Mouse (Mus musculus): ENCODE measurements around the gene Lsm7.

The Lsm7 gene

DNA sequence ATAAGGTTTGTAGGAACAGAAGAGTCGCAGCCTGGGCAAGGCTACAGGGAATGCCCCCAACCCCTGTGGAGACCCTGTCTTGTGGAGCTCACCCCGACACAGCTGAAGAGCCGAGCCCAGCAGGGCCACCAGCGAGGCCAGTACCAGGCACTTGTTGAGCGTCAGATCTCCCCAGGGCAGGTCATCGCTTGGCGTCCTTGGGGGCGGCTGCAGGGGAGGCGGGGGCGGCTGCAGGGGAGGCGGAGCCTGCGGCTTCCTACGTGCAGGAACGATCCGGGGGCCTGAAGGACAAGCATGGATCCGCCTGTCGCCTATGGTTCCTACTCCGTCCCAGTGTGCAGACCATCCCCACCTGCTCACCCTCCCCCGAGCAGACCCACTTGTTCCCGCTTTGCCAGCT, 44.9 kb downstream of the Lsm7 start:
- DNase-seq: no peak

DNA sequence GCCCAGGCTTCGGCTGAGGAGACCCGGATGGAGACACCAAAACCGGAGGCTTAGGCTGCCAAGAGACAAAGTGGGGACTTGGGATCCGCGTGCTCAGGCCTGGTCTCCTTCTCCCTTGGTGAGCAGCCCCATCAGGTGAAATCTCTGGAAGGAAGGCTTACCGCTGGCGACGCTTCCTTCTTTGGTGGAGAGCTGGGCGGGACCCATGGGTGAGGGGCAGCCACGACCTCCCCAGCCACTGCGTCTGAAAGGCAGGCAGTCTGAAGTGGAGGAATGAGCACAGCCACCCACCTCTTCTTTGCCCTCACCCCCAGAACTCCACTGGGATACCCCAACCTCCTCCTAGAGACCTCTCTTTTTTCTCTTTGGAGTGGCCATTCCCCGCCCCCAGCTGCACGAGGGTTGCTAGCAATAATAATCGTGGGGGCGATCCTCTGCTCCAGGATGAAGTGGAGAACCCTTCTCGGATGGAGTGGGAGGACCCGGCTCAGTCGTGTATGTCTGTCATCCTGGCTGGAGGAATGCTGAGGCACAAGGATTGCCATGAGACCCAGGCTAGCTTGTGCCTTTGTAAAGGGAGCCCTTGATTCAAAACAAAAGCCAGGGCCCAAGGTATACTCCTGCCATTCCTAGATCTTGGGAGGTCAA, 45.9 kb downstream of the Lsm7 start:
- DNase-seq: no peak

DNA sequence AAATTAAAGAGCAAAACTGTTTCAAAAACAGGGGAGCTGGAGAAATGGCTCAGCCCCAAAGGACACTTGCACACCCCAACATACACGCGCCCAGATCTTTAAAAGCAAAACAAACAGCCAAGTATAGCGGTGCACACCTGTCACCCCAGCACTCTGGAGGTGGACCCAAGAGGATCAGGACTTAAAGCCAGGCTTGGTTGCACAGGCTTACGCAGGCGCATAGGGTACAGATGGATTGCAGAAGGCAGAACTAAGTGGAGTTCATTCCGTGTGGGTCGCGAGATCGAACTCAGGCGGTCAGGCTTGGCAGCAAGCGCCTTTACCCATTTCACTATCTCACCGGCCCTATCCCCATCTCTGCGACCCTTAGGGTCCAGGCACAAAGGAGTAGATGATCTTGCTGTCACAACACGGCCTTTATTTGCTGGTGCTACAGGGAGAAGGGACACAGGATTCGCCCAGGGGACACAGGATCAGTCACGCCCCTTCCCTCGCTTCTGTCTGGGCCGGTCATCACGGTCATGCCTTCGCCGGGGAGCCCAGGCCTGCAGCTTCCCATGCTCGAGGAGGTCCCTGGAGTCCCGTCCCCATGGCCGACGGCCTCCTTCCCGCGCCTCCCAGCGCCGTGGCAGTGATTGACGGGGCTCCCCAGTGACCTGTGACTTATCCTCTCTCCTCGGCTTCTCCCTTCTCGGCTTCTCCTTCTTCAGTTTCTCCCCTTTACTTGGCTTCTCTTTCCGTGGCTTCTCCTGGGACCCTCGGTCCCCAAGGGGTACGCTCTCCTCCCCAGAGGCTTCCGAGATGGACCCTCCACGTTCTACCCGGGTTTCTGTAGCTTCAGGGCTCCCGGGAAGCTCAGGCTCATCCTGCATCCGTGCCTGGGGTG, 46.7 kb downstream of the Lsm7 start:
- DNase-seq: no peak

DNA sequence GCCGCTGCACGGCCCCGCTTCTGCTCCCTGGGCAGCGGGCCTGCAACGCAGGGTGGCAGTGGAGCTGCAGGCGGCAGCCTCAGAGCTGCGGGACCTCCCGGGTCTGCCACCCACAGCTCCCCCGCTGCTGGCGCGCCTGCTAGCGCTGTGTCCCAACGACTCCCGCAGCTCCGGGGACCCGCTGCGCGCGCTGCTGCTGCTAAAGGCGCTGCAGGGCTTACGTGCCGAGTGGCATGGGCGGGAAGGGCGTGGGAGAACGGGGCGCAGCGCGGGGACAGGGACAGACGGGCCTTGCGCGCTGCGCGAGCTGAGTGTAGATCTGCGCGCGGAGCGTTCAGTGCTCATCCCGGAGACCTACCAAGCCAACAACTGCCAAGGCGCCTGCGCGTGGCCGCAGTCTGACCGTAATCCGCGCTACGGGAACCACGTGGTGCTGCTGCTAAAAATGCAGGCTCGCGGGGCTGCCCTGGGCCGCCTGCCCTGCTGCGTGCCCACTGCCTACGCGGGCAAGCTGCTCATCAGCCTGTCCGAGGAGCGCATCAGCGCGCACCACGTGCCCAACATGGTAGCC, 47.9 kb downstream of the Lsm7 start:
- peak in 1 of 2 experiments; percentile 55 for DNase-seq

DNA sequence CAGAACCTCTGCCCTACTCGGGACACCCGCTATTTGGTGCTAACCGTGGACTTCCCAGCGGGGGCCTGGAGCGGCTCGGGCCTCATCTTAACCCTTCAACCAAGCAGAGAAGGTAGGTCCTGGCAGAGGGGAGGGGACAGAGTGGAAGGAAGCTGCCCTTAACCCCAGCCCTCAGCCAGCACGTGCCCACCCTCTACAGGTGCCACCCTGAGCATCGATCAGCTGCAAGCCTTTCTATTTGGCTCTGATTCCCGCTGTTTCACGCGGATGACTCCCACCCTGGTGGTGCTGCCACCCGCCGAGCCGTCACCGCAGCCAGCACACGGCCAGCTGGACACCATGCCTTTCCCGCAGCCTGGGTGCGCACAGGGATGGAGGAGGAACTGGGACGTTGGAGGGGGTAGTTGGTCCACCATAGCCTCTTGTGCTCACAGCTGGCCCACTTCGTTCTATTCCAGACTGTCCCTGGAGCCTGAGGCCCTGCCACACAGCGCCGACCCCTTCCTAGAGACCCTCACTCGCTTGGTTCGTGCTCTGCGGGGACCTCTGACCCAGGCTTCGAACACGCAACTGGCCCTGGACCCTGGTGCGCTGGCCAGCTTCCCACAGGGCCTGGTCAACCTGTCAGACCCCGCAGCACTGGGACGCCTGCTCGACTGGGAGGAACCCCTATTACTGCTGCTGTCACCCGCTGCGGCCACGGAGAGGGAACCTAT, 48.5 kb downstream of the Lsm7 start:
- peak in 1 of 2 experiments; percentile 24 for DNase-seq

DNA sequence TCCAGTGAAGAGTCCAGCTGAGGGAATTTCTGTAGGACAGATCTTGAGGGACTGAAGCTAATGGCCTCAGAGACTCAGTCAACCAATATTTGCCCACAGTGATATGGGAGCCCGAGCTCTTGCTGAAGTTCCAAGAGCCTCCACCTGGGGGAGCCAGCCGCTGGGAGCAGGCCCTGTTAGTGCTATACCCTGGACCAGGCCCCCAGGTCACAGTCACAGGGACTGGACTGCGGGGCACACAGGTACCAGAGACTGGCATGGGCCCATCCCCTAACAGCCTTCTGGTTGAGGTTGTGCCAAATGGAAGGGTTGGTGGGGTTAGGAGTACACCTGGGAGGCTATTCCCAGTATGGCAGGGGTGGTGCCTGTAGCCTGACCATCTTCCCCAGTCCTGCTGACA, 49.1 kb downstream of the Lsm7 start:
- DNase-seq: peak; percentile 61 to 69

DNA sequence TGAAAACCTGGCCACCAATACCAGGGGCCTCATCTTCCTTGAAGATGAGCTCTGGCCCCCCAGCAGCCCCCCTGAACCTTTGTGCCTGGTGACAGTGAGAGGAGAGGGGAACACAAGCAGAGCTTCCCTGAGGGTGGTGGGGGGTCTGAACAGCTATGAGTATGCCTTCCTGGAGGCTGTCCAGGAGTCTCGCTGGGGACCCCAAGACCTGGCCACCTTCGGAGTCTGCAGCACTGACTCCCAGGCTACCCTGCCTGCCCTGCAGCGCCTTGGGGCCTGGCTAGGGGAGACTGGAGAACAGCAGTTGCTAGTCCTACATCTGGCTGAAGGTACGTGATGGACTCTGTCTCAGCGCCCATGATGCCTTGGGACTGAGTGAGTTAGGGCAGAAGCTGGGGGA, 49.7 kb downstream of the Lsm7 start:
- DNase-seq: no peak

DNA sequence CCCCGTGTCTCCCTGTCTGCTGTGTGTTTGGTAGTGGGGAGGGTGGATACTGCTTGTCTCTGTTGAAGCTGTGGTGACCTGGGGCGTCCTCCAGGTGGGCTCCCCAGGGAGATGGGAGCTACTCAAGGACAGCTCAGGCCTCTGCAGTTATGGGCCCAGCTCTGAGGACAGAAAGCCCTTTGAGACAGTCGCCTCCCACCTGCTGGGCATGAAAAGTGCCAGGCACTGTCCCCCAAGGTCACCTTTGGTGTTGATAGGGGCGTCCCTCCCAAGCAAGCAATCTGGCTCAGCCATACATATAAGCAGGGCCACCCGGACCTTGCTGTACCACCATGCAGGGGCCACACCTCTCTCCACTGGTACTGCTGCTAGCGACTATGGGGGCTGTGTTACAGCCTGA, 50.1 kb downstream of the Lsm7 start, which contains the start of gene Amh:
Amh (plus strand) TSS at position 328 of the 400 bp plus-strand sequence.
- no peak for DNase-seq

DNA sequence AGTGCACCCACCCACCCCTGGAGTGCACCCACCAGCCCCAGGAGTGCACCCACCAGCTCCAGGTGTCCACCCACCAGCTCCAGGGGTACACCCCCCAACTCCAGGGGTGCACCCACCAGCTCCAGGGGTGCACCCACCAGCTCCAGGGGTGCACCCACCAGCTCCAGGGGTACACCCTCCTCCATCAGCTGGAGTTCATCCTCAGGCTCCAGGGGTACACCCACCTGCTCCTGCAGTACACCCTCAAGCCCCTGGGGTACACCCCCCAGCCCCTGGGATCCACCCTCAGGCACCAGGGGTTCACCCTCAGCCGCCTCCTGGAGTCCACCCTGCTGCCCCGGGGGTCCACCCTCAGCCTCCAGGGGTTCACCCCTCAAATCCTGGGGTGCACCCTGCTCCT, 50.7 kb downstream of the Lsm7 start:
- peak in 1 of 2 experiments; percentile 24 for DNase-seq

DNA sequence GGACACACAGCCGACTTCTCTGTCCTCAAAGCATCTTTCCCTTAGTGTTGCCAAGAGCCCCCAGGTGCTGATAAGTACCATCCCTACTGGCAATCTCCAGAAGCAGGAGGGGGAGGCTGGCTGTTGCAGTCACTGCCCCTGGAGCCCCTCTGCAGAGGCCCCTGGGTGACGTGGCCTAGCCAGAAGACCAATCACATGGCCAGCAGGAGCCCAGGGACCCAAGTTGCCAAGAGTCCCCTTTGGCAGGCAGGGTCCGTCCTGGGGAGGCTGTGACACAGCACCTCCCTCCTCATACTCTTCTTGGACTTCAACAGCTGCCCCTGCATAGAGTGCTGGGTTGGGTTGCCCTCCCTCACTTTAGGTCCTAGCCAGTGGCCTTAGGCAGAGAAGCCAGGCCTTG, 52.0 kb downstream of the Lsm7 start:
- no peak for DNase-seq

Data from thymus, postnatal 36 days (tissue).